Mouse (Mus musculus): ENCODE data around the gene Gfer. TPM values are rescaled to one million over a fixed set of nuclear protein-coding genes. Genes with fewer than 3 reads are reported as not detected.
"Not testable (repeated sequence)": the region's sequence is repeated elsewhere in the genome, so short reads cannot be mapped to it uniquely, and the experiment has no call there.

Gene Gfer
- total RNA-seq, 2 experiments from 2014 or later: 15.9 to 16.2 TPM

DNA sequence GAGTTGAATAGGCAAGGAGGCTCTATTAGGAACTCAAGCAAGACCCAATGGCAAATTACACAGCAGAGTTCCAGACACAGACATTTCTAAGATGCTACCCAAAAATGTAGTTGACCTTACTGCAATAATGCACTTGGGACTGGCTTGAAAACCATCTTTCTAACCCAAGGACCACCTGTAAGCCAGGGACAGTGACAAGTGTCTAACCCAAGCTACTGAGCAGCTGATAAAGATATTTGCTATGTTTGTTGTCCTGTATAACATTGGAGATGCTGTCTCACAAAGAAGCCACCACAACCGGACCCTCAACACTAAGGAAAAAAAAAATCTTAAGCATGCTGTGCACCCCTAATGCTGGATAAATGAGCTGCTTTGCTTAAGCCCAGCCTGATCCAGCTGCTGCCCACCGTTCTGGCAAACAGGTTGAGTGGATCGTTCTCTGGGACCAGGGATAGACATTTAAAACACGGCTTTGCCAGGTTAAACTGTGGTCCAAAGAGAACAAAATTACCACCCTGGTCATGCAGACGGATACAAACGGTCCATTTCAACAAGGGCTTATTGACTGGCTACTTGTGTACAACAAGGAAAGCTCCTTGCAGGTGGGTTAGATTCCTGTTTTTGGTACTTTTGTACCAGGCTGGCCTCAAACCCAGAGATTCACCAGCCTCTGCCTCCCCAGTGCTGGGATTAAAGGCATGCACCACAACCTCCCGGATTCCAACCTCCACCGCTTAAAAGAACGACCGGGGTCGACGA lies 27.3 kb upstream of the Gfer start:
- no peak for DNase-seq
- intact Hi-C loops (cut with DNase I): no loop called here

DNA sequence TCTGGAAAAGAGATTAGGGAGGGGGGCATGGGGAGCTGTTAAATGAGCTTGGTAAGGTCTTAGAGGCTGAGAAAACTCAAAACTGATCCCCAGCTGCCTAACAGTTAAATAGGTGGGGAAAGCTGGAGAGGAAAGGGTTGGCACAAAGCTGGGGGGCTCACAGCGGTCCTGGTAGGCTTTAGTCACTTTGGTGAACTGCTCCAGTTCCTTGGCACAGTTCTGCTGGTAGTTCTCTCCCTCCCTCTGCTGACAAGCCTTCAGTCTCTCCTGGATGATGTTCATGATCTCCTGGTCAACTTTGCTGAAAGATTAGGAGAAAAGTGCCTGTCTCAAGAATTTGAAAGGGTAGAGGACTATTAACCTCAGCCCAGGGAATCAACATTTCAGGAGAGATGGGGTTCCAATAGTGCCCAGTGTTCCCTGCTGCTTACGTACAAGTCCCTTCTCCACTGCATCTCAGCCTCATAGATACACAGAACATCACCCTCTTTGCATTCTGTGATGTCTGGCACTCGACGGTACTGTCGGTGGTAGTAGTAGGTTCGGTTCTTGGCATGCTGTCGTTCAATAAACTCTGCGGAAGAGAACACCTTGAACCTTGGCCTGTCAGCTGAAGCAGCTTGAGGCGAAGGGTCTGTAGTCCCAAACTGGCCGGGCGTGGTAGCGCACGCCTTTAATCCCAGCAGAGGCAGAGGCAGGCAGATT lies 26.4 kb upstream of the Gfer start:
- no peak for DNase-seq
- intact Hi-C loops (cut with DNase I): no loop called here

DNA sequence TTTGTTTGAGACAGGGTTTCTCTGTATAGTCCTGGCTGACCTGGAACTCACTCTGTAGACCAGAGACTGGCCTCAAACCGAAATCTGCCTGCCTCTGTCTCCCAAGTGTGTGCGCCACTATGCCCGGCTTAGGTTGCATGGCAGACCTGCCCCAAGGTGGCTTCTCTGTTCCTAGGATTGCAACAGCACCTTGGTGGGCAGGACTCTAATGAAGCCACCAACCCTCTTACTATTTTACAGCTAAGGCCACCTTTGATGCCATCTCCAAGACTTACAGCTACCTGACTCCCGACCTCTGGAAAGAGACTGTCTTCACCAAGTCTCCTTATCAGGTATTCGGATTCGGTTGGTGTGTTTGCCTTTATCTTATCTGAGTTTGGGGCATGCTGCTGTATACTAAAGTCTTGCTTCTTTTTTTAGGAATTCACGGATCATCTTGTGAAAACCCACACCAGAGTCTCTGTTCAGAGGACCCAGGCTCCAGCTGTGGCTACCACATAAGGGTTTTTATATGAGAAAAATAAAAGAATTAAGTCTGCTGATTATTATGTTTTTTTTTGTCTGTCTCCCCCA lies 25.5 kb upstream of the Gfer start:
- intact Hi-C loops (cut with DNase I); DNase-seq: not testable (repeated sequence)

DNA sequence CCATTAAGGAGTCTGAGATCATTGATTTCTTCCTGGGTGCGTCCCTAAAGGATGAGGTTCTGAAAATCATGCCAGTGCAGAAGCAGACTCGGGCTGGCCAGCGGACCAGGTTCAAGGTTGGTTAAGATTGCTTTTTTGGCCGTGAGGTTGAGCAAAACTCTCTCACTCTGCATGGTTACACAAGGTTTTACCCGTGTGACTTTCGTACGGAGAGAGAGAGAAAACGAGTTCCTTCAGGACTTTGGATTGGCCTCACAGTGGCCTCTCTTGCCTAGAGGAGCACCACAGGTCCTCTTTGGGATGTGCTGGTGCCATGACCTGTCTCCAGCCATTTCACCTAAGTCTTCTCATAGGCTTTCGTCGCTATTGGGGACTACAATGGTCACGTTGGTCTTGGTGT lies 24.7 kb upstream of the Gfer start:
- DNase-seq; intact Hi-C loops (cut with DNase I): not testable (repeated sequence)

DNA sequence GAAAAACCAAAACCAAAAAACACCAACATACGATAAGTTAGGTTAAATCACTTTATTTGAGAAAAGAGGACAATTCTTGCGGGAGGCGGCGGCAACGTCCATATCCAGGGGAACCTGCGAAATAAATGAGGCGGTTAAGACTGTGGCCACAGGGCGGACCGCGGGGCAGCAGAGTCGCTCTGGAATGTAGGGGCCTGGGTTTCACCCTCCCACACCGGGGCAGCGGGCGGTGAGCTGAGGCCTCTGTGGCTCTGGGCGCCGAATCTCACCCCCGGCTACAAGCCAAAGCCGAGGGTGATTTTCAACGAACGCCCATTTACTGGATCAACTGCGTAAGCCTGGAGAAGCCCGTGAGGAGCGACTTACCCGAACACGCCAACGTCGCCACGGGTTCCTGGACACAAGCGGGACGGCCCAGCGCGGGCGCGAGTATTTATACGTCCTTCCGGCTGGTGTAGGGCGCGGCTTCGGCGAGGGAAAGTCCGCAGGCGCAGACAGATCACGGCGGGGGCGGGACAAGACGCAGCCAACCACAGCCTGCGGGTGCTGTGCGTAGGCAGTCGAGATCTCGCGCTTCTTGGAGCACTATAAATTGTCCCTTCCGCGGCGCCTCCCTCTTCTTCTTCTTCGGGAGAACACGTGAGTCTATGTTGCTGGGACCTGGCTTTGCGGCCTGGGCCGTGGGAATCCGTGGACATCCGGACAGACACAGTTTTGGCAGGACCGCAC lies 23.7 kb upstream of the Gfer start:
- intact Hi-C loops (cut with DNase I): no loop called here
- peak; percentile 97 for DNase-seq

DNA sequence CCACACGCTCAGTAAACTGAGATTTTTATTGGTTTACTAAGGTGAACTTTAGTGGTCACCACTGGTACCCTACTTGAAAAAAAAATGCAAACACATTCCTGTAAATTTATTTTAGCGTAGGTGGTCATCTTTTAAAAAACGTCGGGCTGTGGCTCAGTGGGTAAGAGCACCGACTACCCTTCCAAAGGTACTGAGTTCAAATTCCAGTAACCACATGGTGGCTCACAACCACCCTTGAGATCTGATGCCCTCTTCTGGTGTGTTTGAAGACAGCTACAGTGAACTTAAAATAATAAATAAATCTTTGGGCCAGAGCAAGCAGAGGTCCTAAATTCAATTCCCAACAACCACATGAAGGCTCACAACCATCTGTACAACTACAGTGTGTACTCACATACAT lies 23.0 kb upstream of the Gfer start:
- intact Hi-C loops (cut with DNase I); DNase-seq: not testable (repeated sequence)

DNA sequence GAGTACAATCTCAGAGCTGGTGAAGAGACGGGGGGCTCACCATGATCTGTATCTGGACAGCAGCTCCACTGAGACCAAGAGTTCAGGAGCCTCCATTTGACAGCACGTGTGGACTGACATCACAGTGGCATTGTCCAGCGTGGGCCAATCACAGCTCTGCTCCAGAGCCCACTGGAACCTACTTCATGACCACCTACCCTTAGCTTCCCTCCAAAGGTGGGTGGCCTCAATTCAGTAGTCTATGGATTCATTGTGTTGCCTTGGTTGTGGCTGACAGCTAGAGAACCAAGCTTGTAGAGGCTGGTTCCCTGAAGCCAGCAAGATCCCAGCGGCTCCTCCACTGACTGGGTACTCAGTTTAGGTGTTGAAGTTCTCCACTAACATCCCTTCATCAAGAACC lies 22.0 kb upstream of the Gfer start, which contains the start of the genes Rnf151 and Rps2:
Gene Rnf151 (minus strand): TSS at position 121 of the 400 bp plus-strand sequence.
Gene Rps2 (plus strand): TSS at position 174 of the 400 bp plus-strand sequence.
- intact Hi-C loops (cut with DNase I): no loop called here
- no peak for DNase-seq

DNA sequence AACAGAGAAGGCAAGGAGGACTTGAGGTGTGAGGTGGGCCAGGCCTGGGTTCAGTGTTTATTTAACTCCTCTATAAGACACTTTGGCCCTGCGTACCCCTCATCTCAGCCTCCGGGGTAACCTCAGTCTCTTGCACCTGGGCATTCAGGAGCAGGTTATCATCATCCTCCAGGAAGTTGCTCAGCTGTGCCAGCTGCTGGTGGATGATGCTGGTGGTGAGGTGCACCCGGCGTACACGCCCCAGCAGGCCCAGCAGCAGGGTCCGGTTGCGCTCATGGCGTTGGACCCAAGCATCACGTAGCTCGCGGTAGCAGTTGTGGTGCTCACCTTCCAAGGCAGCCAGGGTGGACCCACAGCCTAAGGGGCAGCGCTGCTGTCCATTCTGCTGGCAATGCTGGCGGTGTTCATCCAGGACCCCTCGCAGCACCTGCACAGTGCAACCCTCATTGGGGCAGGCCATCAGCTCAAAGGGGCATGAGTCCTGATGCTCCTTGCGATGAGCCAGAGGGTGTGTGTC lies 20.3 kb upstream of the Gfer start:
- no peak for DNase-seq
- intact Hi-C loops (cut with DNase I): no loop called here

DNA sequence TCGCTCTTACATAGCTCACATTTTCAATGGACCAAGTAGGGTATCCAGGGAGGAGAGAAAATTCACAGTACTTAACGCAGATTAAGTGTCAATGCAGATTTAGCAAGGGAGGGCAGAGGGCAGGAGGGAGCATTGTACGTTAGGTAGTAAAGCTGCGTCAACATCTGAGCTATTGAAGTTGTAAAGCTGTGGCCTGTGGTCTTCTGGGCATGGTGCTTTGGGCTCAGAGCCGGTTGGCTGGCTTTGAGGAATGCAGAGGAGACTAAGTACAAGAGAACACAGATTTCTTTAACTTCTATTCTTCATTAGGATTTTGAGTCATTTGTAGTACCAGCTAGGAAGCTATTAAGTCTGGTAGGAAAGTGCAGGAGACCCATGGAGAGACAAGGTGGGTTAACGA lies 19.6 kb upstream of the Gfer start:
- DNase-seq: no peak
- intact Hi-C loops (cut with DNase I): no loop called here

DNA sequence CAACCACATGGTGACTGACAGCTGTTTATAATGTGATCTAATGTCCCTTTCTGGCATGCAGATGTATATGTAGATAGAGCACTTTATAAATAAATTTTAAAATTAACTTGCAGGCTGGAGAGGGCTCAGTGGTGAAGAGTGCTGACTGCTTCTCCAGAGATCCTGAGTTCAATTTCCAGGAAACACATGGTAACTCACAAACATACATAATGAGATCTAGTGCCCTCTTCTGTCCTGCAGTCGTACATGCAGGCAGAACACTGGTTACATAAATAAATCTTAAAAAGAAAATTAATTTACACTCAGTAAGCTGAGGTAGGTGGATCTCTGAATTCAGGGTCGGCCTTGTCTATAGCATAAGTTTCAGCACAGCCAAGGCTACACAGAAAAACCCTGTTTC lies 12.7 kb upstream of the Gfer start:
- no peak for DNase-seq
- intact Hi-C loops (cut with DNase I): no loop called here

DNA sequence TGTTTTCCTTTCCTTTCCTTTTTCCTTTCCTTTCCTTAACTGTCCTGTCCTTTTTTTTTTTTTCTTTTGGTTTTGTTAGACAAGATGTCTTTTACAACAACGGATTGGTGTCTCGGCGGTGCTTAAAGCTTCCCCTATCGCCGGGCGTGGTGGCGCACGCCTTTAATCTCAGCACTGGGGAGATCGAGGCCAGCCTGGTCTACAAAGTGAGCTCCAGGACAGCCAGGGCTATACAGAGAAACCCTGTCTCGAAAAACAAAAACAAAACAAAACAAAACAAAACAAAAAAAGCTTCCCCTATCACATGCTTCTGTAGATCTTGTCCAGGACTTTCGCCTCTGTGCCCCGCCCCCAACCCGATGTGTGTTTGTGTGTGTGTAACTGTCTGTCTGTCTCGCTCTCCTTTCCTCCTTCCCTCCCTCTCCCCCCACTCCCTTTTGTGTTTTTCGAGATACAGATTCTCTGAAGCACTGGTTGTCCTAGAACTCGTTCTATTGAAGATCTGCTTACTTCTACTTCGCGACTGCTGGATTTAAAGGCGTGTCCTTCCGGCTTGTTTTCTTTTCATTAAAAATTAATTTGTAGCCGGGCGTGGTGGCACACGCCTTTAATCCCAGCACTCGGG lies 12.0 kb upstream of the Gfer start:
- intact Hi-C loops (cut with DNase I): no loop called here

DNA sequence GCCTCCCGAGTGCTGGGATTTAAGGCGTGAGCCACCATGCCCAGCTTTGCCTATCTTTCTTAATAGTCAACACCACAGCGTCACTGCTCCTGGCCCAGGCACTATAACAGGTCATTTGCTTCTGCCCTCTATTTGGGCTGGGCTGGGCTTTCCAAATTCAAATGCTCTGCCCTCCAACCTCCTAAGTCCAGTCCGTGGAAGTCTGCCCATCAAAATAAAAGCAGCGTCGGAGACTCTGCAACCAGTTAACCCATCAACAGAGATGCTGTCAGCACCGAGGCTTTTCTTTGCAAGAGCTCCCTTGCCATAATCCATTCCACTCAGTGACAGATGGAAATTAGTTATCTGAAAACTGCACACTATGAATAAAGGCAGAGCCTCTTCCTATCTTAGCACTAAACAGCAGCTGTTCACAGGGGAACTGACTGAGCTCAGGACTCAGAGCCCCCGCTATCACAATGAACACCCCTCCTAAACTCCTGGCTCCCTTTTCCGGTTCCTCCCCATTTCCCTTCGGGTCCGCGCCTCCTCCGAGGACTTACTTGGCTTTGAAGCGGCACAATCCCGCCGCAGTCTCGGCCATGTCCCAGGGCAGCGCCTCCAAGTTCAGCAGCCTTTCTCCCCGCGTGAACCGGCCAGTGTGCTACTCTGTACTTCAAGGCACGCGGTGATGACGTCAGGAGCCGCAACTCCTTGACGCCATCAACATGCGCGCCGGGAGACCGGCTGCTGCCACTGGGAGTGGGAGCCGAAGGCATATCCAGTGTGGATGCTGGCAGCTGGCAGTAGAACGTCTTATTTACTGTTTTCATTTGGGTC lies 11.2 kb upstream of the Gfer start, which contains the start of gene Tbl3:
Gene Tbl3 (minus strand): TSS at position 679 of the 819 bp plus-strand sequence.
- peak; percentile 92 to 98 for DNase-seq
- intact Hi-C loops (cut with DNase I): no loop called here

More for the DNA sequence above, 12.0 kb upstream of the Gfer start:
- DNase-seq: no peak

DNA sequence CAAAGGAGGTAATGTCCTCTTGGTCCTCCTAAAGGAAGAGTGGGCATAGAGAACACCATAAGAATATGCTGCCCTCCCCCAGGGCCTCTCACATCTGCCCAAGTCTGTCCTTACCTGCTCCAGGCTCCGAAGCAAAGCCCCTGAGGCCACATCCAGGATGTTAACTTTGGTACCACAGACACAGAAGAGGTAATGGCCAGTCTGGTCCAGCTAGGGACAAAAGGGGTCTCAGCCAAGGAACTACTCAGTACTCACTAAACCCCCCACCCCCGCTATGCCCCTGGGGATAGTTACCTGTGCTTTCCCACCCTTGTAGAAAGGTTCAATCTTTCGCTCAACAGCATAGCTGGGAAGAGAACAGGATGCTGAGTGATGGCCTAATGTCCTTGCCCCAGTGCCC lies 9.9 kb upstream of the Gfer start:
- intact Hi-C loops (cut with DNase I): no loop called here
- no peak for DNase-seq

DNA sequence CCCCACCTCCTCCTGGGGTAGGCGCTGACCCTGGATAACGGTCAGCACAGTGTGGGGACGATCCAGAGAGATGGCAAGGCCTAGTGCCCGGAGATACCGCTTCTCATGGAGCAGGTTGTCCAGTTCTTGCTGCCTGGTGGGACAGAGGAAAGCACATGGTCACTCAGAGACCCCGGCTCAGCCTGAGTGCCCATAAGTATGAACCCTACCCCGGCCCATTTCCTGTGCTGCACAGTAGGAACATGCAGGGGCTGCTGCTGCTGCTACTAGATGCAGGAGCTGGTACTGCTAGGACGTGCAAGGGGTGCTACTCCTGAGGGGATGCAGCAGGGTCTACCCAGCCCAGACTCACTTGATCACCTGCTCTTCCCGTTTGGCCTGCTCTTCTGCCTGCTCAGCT lies 5.3 kb upstream of the Gfer start:
- intact Hi-C loops (cut with DNase I): no loop called here
- DNase-seq: no peak

DNA sequence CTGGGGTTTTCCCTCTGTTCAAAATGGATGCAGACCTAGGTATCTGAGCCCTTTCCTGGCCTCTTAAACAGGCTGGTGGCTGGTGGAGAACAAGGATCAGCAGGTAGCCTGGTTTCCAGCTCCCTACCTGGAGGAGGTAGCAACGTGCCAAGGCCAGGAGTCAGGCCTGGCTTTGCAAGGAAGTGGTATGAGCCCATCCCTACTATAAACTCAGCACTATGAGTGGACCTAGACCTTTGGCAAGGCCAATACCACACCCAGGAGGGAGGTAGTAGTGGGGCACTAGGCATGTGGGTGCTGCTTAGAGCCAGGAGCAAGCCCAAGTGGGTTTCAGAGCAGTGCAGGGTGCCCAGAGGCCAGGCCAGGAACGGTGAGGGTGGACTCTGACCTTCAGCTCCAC lies 3.5 kb upstream of the Gfer start:
- intact Hi-C loops (cut with DNase I): no loop called here
- no peak for DNase-seq

DNA sequence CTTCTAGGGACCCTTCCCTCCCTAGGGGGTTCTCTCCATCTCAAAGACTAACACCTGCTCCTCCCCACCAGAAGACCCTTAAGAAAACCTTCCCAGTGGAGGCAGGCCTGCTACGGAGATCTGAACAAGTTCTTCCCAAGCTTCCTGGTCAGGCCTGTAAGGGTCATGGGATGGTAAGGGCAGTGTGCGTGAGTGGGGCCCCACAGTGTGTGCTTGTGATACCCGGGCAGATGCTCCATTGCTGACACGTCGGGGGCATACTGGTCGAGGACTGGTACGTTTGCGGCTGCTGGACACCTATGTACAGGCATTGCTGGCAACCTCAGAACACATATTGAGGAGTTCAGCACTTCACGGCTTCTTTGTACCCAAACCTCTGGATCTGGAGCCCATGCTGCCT lies 2.8 kb upstream of the Gfer start:
- intact Hi-C loops (cut with DNase I): no loop called here
- DNase-seq: no peak

DNA sequence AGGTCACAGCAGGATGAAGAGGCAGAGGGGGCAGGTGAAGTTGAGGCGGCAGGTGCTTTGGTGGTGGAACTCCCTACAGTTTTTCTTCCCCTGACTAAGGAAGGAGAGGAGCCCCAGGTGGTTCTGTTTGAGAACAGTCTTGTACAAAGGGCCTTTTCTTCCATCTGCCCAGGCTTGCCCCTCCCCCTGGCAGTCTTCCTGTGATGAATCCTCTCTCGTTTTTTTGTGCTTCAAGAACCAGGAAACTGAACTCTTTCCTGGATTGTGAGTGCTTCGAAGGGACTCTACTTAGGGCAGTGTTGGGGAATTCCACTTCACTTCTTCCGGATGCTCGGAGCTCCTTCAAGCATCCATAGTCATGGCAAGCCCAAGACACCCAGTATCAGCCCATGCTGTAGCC lies 2.0 kb upstream of the Gfer start:
- intact Hi-C loops (cut with DNase I): no loop called here
- no peak for DNase-seq

DNA sequence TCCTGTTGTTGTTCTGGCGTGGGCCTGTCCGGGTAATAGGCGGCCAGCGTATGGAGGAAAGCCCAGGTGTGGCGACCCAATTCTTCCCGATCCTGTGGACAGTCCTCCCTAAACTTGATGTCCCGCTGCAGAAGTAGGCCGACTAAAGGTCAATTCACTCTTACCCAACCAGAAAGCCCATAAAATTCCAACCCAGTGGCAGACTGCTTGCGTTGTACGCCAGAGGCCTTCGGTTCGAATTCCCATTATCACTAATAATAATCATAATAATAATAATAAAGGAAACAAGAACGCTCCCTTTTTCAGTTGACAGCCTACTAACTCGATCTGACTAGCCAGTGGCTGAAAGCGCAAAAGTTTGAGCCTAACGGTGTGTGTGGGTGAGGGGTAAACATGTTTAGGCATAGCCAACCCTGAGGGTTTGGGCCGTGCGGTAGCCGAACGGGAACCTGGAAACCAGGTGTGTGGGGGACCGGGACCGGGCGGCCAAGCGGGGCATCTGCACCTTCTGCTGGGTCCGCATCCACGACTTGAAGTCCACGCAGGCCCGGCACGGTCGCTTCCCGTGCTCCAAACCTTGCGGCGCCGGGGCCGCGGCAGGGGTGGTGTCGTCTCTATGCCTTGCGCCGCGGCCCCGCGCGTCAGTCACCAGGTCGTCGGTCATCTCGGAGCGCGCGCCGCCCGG lies 488 bp downstream of the Gfer start:
- intact Hi-C loops (cut with DNase I): no loop called here
- no peak for DNase-seq

DNA sequence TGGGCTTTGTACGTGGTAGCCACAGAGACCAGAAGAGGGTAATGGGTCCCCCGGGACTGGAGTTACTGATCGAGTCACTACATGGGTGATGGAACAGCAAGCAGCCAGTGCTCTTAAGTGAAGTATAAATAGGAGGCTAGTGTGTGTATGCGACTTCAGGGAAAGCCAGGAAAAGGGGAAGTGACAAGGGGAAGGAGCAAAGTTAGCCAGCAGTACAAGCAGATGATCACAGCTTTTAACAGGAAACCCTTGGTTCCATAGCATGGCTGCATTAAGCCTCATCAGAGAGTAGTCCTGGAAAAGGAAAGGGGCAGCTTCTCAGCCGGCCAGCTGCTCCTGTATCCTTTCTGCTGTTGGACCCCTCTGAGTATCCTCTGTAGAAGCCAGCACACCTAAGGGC lies 3.6 kb downstream of the Gfer start:
- DNase-seq: no peak
- intact Hi-C loops (cut with DNase I): loop anchor here (2.0 kb wide), 1 partner anchor 22 kb away; no protein-coding TSS in a partner anchor
